Mouse (Mus musculus) T-helper 1 cell (primary cell): Measurements from ENCODE around the gene Myh9.
"Not testable (repeated sequence)": the region's sequence is repeated elsewhere in the genome, so short reads cannot be mapped to it uniquely, and the experiment has no call there.

ENCODE experiments used
- in situ Hi-C: fragments of 300-600 bp; cut with MboI, MseI; formaldehyde crosslinking; loops from one replicate; pipeline ENCODE4 v1.15.1; 2025; ENCODE audit warnings: high pct_unique_total_duplicates

Gene Myh9

DNA sequence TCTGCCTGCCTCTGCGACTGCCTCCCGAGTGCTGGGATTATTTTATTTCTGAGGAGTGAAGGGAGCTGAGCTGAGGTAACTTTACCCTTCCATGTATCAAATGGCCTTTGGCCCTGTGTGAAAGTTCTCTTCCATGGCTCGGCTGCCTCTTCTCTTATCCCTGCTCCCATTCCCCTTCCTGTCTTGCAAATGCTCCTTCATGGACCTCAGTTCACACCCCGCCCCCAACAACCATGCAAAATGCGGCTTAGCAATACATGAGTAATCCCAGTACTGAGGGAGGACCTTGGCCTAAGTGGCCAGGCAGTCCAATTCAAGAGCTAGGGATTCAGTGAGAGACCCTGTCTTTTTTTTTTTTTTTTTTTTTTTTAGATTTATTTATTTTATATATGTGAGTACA, 26.4 kb upstream of the Myh9 start:
- in situ Hi-C loops, result no loop called here

DNA sequence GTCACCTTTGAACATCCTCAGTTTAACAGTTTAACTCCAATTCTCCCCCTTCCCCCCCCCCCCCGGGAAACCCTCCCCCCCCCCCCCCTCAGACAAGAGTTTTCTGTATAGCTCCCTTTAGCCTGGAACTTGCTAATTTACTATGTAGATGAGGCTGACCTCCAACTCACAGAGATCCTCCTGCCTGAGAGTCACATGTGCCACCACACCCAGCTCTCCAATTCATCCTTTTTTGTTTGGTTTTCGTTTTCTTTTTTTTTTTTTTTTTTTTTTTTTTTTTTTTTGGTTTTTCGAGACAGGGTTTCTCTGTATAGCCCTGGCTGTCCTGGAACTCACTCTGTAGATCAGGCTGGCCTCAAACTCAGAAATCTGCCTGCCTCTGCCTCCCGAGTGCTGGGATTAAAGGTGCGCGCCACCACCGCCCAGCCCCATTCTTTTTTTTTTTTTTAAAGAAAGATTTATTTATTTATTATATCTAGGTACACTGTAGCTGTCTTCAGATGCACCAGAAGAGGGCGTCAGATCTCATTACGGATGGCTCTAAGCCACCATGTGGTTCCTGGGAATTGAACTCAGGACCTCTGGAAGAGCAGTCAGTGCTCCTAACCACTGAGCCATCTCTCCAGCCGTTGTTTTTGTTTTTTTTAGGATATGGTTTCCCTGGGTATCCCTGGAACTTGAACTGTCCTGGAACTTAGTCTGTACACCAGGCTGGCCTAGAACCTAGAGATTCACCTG, 25.4 kb upstream of the Myh9 start:
- in situ Hi-C loops, result not testable (repeated sequence)

DNA sequence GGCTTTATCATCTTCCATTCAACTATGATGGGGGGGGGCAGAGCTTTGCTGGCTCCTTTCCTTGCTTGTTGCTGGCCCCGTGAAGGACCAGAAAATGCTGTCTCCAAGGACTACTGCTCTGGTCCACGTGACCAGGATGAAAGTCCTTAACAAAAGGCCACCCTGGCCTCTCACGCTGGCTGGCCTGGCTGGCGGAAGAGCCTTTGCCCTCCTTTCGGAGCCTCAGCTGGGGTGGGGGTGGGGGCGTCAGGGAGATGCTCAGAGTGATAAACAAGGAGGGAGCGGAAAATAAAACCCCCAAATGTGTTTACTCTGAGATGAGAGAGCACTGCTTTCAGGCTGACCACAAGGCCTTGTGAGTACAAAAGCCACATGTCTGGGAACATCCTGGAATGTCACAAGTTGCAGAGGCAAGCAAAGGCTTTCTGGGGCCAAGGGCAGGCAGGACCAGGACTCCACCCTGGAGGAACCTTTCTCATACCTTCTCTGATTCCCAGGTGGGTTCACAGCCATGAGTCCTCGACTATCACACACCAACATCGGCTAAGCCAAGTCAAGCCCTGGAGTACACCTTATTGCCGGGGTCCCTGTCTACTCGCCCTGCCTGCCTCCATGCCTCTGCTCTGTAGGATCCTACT, 24.7 kb upstream of the Myh9 start:
- in situ Hi-C loops, result no loop called here

DNA sequence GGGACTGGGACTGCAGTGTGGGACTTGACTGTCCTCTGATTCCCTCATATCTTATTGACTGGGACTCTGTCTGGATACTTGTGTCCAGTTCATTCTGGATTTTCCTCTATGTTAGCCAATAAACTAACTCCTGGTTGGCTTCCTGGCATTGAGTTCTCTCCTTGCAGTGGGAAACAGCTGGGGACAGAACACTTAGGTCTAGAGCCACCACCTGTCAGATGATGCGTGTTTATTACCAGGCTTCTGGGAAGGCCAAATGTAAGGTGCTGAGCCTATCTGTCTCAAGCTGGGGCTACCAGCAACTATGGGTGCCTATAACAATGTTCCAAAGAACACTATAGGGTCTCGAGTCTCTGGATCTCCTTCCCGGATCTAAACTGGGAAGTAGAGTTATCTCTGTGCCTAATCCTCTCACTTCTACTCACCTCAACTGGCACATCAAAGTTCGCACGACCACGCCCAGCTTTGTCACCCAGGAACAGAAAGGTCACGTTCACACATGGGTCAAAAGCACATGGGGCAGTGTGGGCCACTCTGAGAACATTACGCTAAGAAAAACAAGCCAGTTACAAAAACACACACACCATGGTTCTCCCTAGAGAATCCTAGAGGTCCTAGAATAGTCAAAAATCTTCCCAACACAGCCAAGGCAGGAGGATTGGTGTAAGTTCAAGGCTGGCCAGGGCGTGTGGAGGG, 22.2 kb upstream of the Myh9 start:
- in situ Hi-C loops, result no loop called here

DNA sequence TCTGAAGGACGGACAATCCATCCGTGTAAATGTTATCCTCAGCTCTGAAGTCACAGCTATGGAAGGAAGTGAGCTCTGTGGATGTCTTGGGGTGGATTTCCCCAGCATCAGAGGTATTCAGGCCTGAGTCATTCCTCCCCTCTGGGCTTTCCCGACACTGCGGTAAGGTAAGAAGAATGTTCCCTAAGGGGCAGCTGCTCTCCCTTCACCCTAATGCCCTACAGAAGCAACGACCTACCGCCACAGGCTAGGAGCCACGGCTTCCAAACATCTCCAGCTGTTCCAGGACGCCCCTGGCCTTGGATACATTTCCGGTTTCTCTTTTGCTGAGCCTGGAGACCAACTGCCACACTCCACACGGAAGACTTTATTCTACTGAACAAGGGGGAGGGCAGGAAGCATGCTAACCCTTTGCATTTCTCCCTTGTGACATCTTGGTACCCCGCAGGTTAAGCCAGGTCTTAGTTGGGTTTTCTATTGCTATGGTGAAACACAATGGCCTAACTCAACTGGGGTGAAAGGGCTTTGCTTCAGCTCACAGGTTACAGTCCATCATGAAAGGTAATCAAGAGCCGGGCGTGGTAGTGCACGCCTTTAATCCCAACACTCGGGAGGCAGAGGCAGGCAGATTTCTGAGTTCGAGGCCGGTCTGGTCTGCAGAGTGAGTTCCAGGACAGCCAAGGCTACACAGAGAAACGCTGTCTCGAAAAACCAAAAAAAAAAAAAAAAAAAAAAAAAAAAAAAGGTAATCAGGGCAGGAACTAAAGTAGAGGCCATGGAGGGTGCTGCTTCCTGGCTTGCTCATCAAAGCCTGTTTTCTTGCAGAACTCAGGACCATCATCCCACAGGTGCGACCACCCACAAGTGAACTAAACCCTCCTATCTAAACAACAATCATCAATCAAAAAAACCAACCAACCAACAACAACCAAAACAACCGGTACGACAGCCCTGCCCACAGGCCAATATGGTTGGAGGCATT, 21.3 kb upstream of the Myh9 start:
- in situ Hi-C loops, result no loop called here

DNA sequence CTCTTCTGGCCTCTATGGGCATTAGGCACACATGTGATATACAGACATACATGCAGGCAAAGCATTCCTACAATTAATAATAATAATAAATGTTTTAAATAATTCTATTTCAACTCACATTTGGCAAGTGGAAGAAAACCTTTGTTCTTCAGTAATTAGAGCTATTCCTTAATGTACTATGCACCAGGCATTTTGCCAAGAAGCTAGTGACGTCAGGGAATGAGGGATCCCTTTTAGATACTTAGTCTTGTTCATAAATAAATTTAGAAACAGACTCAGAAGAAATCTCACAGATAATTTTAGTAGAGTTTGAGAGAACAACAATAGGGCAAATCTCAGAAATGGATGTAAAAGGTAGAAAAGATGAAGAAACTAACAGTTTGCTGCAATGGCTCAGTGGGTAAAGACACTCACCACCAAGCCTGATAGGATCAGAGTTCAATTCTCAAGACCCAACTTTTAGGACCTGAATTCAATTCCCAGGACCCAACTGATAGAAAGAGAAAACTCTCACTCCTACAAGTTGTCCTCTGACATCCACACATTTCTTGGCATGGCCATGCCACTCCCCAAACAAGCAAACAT, 18.2 kb upstream of the Myh9 start:
- in situ Hi-C loops, result no loop called here

DNA sequence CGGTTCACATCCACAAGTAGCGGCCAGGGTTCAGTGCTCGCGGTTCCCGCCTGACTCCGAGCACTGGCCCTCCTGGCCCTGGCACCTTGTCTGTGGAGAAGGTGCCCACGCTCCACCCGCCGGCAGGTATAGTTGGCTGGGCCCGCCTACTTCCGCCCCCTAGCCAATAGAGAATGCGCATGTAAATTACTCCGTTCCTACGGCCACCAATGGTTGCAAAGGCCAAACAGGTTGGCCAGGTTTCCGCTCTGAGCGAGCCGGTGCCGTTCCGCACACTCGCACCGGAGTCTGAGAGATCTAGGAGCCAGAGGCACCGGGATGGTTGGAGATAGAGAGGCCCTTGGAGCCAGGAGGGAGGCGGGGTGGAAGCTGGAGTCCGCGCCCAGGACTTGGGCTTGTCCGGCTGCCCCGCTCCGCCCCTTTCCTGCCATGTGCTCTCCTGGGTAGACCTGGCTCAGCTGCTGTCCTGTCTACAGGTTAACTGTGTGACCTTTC, 15.7 kb upstream of the Myh9 start:
- in situ Hi-C loops, result no loop called here

DNA sequence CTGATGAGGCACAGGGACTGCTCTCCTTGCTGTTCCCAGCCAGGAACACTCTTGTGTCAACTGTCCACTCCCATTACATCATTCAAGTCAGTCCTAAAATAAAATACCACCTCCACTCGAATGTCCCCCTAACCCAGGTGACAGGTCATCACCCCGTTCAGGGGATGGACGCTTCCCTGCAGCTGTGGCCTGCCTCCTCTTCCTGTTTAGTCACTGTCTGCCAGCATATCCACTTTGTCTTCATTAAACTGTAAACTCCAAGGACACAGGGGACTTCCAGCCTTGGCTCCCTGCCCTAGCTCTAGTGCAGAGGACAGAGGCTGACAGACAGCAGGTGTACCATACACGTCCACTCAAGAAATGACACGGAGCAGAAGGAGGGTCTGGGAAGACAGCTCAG, 14.6 kb upstream of the Myh9 start:
- in situ Hi-C loops, result no loop called here

DNA sequence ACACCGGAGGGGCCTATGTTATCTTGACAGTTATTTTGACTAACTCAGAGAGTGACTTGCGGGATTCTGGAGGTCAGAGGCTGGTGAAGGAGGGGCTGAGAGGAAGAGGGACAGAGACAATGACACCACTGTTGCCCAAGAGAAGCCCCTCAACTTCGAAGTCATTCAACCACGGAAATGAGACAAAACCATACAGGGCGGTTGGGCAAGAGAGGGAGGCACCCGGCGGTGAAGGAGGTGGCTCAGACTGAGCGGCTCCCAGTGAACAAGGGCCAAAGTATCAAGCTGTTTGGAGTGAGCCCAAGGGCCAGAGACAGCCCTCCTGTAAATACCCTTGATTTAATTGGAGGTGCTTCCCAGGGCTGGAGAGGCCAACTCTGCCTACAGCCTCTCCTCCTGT, 13.3 kb upstream of the Myh9 start:
- in situ Hi-C loops, result no loop called here

DNA sequence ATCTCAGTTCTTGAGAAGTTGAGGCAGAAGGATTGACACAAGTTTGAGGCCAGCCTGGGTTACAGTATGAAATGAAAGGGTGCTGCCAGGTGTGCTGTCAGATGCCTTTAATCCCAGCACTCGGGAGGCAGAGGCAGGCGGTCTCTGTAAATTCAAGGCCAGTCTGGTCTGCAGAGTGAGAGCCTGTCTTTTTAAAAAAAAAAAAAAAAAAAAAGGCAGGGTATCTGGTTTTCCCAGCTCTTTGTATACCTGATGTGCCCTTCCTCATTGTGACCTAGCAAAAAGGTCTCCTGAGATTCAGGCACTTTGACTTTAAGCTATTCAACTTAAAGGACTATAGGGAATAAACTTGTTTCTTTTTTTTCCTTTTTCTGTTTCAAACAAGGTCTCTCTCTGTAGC, 10.0 kb upstream of the Myh9 start:
- in situ Hi-C loops, result no loop called here

DNA sequence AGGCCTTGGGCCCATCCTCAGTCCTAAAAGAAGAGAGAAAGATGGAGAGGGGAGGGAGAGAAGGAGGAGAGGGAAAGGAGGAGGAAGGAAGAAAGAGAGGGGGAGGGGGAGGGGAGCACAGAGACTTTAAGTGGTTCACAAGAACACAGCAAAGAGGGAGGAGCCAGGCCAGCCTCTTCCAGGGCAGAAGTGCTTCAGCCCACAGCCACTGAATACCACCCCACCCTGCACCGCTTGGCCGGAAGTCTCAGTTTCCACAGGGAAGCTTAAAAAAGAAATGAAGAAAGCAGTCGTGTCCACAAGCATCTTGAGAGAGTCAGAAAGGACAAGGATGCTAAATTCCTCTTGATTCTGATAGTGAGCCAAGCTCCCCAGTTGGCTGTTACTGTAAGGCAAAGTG, 9.2 kb upstream of the Myh9 start:
- in situ Hi-C loops, result no loop called here

DNA sequence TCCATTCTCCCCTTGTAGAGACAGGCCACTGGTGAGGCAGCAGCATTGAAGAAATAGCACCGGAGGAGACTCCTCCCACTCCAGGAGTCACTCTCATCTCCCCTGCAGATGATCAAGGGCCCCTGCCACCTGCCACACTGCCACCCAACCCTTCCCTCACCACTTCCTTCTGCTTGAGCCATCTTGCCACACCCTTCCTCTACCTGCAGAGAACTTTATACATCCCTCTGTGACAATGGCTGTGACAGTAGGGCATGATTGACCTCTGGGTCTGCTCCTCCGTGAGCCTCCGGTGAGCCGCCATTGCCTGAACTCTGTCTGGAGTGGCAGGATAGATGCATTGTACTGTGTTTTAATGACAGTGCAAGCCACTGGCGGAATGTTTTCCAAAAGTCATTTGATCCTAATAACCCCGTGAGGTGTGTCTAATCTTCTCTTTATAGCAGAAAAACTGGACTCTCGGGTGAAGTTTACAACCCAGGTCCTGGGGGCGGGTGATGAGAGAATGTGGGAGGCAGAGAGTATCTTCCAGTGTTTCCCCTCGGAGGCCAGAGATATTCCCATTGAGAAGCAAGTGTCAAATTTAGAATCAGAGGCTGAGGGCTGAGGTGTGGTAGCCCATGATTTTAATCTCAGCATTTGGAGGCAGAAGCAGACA, 7.7 kb upstream of the Myh9 start:
- in situ Hi-C loops, result no loop called here

DNA sequence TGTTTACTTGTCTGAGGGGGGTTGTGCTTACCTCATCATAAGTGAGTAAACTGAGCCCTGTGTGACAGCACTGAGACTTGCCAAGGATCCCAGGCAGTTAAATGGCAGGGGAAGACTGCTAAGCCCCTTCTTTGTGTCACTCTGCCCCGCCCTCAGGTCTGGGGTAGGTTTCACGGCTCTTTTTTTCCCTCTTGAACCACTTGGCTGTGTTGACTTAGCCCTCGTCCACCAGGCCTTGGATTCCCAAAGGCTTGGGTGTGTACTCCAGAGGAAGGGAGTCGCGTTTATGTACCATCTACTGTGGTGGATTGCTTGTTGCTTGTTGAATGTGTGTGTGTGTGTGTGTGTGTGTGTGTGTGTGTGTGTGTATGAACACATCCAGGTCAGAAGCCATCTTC, 7.1 kb upstream of the Myh9 start:
- in situ Hi-C loops, result no loop called here

DNA sequence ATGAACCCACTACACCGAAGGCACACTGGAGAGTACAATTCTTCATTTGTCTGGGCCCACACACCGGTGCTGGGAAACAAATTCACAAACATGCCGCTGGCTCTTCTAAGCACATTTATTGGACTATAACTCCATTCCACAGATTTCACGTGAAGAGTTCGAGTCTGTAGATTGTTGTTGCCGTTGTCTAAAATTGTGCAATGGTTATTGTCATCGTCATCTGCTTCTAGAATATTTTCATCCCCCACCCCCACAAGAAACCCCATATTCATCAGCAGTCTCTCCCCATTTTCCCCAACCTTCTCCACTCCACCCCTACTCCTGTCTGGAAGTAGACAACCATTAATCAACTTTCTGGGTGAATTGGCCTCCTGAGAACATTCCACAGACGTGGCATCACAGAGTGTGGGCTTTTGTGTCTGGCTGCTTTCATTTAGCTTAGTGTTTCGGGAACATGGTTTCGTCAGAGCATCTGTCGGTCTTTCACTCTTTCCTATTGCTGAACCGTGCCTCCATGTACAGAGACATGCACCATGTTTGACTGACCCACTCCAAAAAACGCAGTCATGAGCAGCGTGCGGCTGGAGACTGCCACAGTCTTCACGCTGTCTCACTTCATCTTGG, 6.6 kb upstream of the Myh9 start:
- in situ Hi-C loops, result no loop called here

DNA sequence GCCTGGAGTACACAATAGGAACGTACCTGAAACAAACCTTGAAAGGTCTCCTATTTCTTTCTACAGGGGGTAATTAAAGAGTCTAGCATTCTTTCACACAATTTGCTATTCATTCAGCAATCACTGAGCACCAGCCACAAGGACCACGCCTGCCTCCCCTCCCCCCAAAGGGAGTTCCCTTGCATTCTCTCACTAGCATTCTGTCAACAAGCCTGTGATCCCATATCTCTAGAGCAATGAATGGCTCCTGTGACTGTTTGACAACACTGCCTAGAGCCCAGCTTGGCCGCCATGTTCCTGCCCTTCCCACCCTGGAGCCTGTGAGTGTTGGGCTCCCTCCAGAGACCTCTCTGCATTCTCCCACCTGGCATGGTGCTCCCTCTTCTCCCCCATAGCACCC, 5.9 kb upstream of the Myh9 start:
- in situ Hi-C loops, result no loop called here

DNA sequence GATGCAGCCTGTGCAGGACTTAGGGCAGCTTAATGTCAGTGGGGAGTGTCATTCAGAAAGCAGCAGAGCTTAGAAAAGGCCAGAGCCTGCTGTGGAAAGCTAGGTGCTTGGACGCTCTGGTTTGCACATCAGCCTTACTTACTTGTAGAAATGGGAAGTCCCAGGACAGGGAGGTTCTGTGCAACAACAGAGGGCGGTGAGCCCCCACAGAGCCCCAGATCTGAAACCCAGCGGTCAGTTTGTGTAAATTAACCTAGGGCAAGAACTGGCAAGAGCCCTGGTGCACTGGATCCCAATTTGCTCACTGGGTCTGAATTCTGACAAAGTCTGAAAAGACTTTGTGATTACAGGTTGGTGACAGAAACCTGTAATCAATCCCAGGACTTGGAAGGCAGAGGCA, 5.1 kb upstream of the Myh9 start:
- in situ Hi-C loops, result no loop called here

DNA sequence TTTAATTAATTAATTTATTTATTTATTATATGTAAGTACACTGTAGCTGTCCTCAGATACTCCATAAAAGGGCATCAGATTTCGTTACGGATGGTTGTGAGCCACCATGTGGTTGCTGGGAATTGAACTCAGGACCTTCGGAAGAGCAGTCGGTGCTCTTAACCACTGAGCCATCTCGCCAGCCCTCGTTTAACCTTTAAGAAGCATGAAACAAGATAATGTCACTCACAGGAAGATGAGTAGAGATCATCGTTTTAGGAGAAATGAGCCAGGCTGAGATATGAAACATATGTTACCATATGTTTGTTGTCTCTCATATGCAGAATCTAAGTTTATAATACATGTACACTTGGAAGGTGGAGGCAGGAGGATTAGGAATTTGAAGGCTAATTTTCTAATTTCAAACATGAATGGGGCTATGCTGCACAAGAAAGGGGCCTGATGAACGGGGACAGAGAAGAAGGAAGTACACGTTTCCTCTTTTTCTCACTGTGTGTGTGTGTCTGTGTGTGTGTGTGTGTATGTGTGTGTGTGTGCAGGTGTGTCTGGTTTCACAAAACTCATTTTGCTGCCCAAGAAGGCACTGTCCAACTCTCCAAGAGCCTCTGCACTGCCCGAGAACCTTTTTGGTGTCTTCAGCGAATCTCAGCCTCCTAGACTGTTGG, 4.1 kb upstream of the Myh9 start:
- in situ Hi-C loops, result not testable (repeated sequence)

DNA sequence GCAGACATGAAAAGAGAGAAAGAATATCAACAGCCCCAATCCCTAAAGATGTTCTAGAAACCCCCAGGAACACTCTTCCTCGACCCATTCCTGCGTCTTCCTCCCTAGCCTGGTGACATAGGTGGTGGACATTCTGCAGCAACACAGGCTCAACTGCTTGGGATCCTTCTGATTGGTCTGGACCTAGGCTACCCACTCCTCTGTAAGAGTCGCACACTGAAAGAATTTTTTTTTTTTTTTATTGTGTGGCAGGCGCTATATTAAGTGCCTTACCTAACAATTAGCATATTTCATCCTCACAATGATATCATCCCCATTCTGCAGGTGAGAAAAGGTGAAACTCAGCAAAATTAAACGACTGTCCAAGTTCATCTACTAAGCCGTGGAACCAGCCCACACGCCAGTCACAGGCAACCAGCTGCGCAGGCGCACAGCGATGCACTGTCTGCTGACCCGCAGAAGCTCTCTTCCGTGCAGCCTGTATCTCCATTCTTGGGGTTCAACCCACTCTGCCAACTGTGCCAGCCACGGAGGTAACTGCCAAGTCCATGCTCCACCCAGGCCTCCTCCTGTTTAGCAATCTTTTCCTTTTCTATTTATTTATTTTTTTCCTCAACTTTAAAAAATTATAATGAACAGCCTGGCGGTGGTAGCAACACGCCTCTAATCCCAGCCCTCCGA, 3.1 kb upstream of the Myh9 start:
- in situ Hi-C loops, result no loop called here

DNA sequence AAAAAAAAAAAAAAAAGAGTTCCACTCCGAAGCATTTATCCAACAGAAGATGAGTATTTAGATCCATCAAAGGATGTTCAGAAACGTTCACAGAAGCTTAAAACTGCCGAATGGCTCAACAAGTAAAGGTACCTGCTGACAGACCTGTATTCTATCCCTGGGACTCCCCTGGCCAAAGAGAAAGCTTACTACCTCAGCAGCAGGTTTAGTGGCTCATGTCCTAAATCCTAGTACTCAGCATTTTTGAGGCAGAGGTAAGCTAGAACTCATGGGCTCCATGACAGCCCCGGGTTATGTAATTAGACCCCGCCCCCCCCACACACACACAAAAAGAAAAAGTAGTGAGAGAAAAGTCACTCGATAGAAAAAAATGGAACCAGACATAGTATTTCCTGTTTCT, 2.1 kb upstream of the Myh9 start:
- in situ Hi-C loops, result no loop called here
